Mouse (Mus musculus): ENCODE results near the gene Rap1a.

- no peak for TF ChIP-seq CTCF (IDR thresholded peaks at IDR 0.05; ENCODE audit: control insufficient read depth, insufficient read depth, insufficient read length)
- TF ChIP-seq MAX (IDR thresholded peaks at IDR 0.05) = no peak
- TF ChIP-seq USF1 (IDR thresholded peaks at IDR 0.05; ENCODE audit: low read depth) = no peak
These were observed 18.7 kb downstream of the Rap1a start for GRCm38 (mm10) chr3:105782406-105782805.
